Mouse (Mus musculus): ENCODE measurements around the gene Gm156. TPM values are rescaled to one million over a fixed set of nuclear protein-coding genes. Genes with fewer than 3 reads are reported as not detected.

Gene Gm156
- polyA plus RNA-seq, 1 experiment from 2014 or later, result not detected

Other genes with a start within 250 kb of the Gm156 start
- not detected in 3 replicates for gene Klre1, start 206.4 kb downstream of the Gm156 start, polyA plus RNA-seq (2018)
- gene Klrd1, start 192.5 kb downstream of the Gm156 start, polyA plus RNA-seq (2018), result 0.64 to 1.4 TPM (median 0.66 TPM) in 3 replicates
- 0.21 to 2.0 TPM (median 1.7 TPM) in 3 replicates for gene Klrk1, start 160.4 kb downstream of the Gm156 start, polyA plus RNA-seq (2018)
- not detected in 3 replicates for gene Klrc3, start 140.9 kb downstream of the Gm156 start, polyA plus RNA-seq (2018)
- not detected in 3 replicates for gene Klrc2, start 123.6 kb downstream of the Gm156 start, polyA plus RNA-seq (2018)
- 0.07 TPM in 1 of 3 replicates, not detected in the others for gene Klrc1, start 105.3 kb downstream of the Gm156 start, polyA plus RNA-seq (2018)
- gene Klri1, start 67.1 kb downstream of the Gm156 start, polyA plus RNA-seq (2018), result not detected in 3 replicates
- 0.07 TPM in 1 of 3 replicates, not detected in the others for gene Klri2, start 43.8 kb downstream of the Gm156 start, polyA plus RNA-seq (2018)
- not detected in 3 replicates for gene Gm17631, start 78.4 kb upstream of the Gm156 start, polyA plus RNA-seq (2018)
- gene Klra17, start 92.4 kb upstream of the Gm156 start, polyA plus RNA-seq (2018), result 0.98 to 1.4 TPM in 2 of 3 replicates, not detected in the other
- gene Klra5, start 133.4 kb upstream of the Gm156 start, polyA plus RNA-seq (2018), result not detected in 3 replicates
- not detected in 3 replicates for gene Klra6, start 242.7 kb upstream of the Gm156 start, polyA plus RNA-seq (2018)

All from macrophage (primary cell).